Mouse (Mus musculus) G1E-ER4 (cell line): ENCODE data around the gene Apoh. TPM values are rescaled to one million over a fixed set of nuclear protein-coding genes. Genes with fewer than 3 reads are reported as not detected.

ENCODE experiments used
- GATA1 ChIP-seq: IDR thresholded peaks from one replicate; pipeline ENCODE4 v1.8.0; 2012; ENCODE audit warnings: low read length, inconsistent platforms
- polyA plus RNA-seq: library from polyadenylated mRNA; stranded (reverse); fragments of >175 nt; gene quantifications from 2 replicates; pipeline ENCODE4 v1.2.3, GENCODE M21; 2012

Gene Apoh
- polyA plus RNA-seq, 1 experiment: not detected

GRCm38 (mm10) chr11:108409876-108410644, 66.9 kb downstream of the Apoh start:
- TF ChIP-seq GATA1: no peak

DNA sequence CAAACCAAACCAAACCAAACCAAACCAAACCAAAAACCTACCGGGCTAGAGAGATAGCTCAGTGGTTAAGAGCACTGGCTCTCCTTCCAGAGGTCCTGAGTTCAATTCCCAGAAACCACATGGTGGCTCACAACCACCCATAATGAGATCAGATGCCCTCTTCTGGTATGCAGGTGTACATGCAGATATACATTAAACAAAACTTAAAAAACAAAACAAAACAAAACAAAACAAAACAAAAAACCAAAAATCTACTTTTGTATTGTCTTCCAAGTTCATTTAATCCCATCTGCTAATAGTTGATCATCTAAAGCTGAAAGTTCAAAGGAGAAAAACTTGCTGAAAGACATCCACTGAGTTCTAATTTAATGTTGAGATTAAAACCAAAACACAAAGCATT, 73.2 kb downstream of the Apoh start:
- no peak for TF ChIP-seq GATA1

DNA sequence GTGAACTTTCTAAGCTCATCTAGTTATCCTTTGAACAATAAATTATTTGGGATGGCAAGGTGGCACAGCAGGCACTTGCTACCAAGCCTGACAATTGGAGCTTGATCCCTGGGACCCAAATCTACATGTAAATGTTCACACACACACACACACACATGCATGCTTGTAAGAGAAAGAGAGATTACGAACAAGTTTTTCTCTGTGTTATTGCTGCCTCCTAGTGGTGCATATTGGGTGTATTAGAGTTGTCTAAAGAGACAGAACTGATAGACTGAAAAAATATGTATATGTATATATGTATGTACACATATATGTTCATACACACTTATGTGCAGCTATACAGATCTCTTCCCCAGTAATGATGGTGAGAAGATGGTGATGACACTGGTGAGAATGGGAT, 75.4 kb downstream of the Apoh start:
- no peak for TF ChIP-seq GATA1

- TF ChIP-seq GATA1: no peak
Measured at GRCm38 (mm10) chr11:108419242-108419641, 76.1 kb downstream of the Apoh start.

DNA sequence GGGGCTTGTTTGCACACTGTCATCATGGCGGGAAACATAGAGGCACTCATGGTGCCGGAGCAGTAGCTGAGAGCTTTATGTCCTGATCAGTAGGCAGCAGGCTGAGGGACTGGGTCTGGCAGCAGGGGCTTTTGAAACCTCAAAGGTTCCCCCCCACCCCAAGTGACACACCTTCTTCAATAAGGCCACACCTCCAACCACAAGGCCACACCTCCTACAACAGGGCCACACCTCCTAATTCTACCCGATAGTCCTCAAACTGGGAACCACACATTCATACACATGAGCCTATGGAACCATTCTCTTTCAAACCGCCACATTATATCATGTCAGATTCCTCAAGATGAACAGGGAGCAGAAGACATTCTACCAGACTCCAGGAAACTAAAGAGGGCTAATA, 77.6 kb downstream of the Apoh start:
- TF ChIP-seq GATA1: no peak

DNA sequence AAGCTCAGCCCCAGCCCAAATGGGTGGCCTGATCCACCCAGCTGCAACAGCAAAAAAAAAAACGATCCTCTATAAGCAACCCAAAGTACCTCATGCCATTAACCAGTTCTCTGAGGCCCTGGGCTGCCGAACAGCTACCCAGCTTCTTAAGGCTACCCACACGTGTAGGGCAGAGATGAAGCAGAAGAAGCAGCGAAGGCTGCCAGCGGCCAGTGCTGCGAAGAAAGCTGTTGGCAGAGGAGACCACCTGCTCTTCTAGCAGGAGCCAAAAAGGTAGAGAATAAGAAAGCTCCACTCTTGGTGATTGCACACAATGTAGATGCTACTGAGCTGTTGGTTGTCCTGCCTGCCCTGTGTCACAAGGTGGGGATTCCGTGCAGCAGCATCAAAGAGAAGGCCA, 80.1 kb downstream of the Apoh start:
- TF ChIP-seq GATA1: no peak

DNA sequence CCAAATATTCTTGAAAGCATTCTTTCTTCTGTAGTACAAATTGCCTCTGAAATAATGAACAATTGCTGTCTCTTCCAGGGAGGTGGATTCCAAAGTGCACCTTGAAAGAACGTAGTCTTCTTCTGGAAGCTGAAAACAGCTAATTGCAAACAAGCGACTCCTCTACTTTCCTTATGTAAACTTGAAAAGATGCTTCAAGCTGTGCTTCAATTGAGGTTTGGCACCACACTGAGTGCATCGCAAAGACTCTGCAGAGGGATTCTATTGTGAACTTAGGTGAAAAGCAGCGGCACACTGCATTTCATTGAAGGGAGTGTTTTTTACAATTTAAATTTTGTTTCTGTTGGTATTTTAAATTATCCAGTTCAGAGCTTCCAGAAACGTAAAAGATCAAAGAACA, 81.0 kb downstream of the Apoh start:
- no peak for TF ChIP-seq GATA1

- no peak for TF ChIP-seq GATA1
Measured at GRCm38 (mm10) chr11:108424889-108425591, 81.9 kb downstream of the Apoh start, which contains the start of gene Cep112. Gene Cep112 (plus strand): TSS chr11:108425192.

DNA sequence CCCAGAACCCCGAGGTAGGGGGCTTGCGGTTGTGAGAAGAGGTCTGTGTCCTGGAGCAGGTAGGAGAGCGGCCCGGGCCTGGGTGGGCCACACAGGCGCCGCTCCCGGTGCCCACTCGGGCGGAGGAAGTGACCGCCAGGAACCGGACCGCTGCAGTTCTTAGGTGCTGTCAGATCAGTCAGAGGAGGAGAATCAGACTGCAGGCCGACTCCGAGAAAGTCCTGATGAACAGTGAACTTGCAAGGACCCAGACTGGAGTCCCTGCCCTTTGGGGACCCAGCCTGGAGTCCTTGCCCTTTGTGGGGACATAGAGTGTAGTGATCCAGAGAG, 82.4 kb downstream of the Apoh start:
- TF ChIP-seq GATA1: no peak

GRCm38 (mm10) chr11:108426086-108426485, 82.9 kb downstream of the Apoh start:
- TF ChIP-seq GATA1: no peak

DNA sequence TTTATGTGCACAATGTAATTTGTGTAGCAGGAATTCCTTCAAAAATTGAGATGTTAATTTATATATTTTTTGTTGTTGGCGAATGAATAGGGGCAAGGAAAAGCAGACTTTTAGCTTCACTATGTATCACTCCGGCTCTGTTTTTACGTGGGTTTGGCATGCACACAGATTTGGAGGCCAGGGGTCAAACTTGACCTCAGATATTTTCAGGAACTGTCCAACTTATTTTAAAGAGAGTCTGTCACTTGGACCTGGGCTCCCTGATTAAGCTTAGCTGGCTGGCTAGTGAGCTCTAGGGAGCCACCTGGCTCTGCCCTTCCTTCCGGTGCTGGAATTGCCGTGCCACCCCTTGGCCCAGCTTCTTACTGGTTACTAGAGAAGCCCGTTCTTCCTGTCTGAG, 84.0 kb downstream of the Apoh start:
- TF ChIP-seq GATA1: no peak

GRCm38 (mm10) chr11:108429076-108429475, 85.9 kb downstream of the Apoh start:
- no peak for TF ChIP-seq GATA1

DNA sequence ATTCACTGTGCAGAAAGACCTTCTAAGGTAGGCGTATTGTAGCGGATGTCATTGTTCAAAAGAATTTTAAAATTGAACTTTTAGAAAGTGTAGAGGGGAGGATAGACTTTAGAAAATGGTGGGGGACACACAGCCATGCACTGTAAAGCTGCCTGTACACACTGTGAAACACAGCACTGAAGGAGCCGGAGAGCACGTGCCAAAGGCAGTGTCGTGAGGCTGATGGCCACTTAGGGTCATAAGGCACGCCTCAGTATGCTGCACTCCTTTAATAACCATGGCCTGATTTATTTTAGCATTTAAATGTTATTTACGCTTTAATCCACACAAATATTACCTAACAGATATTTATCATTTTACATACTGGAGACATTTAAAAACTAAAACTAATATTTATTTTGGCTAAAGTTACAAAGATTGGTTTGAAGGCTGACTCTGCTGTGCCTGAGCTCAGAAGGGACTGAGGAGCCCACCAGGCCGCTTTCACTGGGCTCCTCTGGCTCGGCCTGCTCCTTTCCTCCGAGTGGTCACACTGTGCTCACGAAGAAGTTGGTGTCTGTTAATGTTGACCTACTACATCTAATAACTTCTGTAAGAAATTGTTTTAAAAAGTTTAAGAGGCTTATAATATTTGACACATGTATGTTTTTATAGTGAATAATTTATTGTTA, 100.9 kb downstream of the Apoh start:
- no peak for TF ChIP-seq GATA1

- TF ChIP-seq GATA1: no peak
Measured at GRCm38 (mm10) chr11:108447148-108447547, 104.0 kb downstream of the Apoh start.

GRCm38 (mm10) chr11:108449811-108450210, 106.7 kb downstream of the Apoh start:
- no peak for TF ChIP-seq GATA1

DNA sequence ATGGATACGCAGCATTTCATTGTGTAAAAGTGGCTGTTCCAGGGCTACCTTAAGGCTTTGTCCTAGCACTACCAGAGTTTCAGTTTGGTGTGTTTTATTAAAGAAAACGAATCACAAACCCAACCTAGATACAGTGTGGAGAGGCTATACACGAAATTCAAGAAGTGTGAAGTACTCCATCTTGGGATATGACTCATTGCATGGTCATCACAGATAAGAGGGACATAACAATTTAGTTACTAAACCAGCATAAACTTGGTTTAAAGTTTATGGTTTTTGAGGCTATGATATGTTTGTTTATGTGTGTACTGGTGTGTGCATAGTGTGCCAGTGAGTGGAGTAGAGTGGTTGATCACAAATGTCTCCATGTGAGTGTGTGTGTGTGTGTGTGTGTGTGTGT, 116.4 kb downstream of the Apoh start:
- no peak for TF ChIP-seq GATA1

Other genes starting within 250 kb of the Apoh start
- not detected in 2 replicates for gene Prkca, start 574 bp downstream of the Apoh start, polyA plus RNA-seq
- not detected in 2 replicates for gene Cep112, start 81.8 kb downstream of the Apoh start, polyA plus RNA-seq